Mouse (Mus musculus): ENCODE measurements around the gene Med12l.

The Med12l gene

DNA sequence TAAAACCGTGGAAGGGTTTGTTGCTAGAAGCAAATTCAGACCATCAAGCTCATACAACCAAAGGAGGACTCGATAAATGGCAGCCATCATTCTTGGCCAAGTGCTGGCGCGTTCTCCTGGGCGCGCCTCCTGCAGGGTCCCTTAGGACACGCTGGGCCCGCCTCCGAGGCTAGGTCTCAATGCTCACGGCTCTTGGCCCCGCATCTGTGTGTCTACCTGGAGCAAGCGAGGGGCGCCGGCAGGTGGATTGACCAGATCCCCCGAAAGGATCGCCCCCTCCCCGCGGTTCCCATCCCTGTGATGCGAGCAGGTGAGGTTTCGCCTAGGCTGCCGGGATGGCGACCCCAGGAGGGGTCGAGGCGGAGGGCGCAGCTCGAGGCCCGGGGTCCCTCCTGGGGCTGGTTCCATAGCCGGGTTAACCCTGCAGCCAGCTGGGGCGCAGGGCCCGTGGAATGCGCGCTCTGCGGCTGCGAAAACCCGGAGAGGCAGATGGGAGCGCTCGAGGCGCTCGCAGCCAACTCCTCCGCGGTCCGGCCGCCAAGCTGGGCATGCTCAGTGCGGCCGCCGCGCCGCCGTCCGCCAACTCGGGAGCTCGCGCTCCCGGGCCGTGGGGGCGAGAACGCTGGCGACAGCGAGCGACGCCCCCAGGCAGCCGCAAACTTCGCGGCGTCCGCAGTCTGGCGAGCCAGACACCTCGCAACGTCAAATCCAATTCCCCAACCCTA, at the start of gene Med12l:
Med12l (plus strand) TSS at position 555 of the 725 bp plus-strand sequence.
- peak; percentile 75 for DNase-seq (ENCODE audit: extremely low spot score)

DNA sequence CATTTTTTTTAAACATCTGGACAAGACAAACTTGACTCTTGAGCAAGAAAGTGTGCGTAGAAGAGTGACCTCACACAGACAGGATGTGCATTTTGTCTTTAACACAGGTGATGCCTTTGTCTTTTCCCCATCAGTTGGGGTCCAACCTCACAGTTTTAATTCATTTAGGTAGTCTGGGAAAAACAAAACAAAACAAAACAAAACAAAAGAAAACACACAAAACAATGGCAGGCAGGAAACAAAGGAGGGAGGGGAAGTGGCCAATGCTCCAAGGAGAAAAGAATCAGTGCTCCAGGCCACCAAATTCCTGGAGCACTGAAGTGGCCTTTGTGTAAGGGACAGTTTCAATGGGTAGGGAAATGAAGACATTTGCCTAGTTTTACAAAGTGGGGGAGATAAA, 44.5 kb upstream of the Med12l start:
- no peak for DNase-seq (ENCODE audit: extremely low spot score)

DNA sequence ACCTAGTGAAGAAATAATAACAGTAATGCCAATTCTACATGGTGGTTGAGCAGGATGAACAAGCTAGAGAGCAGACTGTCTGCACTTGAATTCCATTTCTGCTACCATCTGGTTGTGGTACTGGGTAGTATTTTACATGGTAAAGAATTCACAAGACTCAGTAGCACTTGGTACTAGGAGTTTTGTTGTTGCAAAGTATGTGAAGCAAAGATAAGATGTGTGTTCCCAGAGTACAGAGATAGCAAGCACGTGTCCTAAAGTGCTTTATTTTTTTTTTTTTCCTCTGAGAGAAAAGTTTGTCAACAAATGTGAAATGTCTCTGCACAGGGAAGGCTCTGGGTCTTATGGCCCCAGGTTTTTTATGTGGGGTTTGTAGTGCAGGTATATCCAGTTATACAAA, 28.2 kb upstream of the Med12l start:
- DNase-seq (ENCODE audit: extremely low spot score): no peak

DNA sequence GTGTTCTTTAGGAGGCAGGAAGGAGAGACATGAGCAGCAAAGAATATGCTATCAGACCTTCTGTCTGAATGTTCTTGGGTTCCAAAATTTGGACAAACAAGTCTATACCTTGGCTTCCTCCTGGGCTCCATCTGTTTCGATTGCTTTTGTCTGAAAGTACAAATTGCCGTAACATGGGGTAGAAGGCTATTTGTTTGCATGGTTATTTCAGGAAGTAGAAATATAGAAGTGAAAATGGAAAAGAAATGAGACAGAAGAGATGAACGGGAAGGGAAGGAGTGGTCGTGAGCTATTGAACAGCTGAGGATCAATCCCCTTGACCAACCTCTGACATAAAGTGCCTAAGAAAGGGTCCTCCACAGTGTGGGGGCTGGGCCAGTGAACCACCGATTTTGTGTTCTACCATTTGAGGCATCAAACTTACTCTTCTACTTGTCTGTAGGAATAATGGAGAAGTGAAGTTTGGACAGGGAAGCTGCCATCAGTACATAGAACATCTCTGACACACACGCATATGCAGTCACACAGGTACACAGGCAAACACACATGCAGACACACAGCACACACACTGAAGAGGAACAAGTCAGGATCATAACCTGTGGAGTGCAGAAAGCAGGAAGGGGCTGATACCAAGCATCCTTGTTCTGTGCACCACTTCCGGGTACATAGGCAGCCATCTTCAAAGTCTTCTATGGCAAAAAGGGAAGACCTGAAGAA, 27.6 kb upstream of the Med12l start:
- no peak for DNase-seq (ENCODE audit: extremely low spot score)

DNA sequence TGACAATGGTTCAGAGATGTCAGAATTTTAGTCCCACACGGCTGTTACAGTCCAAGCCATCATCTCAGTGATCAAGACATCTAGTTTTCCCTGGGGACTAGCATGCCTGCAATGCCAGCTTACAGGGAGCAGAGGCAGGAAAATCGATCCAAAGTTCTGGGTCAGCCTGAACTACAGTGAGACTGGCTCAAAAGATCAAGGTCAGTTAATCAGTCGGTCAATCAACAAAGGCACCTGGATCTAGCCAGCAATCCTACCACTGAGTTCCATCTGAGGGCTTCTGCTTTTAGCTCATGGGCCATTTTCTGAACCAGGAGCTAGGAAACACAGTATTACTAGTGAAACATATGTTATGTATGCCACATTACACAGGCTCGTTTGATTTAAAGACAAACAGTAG, 25.0 kb upstream of the Med12l start:
- no peak for DNase-seq (ENCODE audit: extremely low spot score)

DNA sequence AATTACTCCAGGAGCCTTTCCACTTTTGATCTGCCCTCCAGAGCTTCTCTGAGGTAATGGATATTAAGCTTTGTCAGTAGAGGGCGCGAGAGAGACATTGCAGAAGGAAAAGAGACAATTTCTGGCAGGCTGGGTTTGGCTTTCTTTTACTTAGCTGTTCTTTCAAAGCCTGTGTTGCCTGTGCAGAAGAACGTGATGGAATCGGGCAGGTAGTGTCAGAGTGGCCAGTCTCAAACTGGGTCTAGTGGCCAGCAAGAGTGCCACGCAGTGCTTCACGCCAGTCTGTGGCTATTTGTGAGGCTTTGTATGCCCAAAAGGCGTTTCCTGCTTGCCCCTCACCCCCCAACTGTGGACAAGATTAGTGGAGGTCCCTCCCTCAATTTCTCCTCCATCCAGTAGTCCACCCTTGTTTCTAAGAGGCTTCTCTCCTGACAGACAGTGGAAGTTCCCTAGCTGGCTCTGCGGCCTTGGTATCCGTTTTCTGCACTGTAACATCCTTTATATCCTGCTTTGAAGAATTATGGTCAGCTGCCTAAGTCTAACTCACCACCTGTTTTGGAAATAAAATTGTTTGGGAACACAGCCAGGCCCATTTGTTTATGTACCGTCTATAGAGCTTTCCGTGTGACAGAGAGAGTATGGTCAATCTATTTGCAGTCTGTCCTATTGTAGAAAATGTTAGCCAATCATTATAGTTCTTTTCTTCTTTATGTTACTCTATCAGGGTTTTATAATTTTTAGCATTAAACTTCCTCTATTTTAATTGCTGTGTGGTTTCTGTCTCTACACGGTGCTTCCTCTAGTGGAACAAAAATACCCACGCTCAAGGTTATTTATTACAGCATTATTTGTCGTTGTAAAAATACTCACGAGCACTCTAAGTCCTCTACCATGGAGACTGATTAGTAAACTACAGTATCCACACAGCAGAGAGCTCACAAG, 22.5 kb upstream of the Med12l start:
- DNase-seq (ENCODE audit: extremely low spot score): peak; percentile 72

DNA sequence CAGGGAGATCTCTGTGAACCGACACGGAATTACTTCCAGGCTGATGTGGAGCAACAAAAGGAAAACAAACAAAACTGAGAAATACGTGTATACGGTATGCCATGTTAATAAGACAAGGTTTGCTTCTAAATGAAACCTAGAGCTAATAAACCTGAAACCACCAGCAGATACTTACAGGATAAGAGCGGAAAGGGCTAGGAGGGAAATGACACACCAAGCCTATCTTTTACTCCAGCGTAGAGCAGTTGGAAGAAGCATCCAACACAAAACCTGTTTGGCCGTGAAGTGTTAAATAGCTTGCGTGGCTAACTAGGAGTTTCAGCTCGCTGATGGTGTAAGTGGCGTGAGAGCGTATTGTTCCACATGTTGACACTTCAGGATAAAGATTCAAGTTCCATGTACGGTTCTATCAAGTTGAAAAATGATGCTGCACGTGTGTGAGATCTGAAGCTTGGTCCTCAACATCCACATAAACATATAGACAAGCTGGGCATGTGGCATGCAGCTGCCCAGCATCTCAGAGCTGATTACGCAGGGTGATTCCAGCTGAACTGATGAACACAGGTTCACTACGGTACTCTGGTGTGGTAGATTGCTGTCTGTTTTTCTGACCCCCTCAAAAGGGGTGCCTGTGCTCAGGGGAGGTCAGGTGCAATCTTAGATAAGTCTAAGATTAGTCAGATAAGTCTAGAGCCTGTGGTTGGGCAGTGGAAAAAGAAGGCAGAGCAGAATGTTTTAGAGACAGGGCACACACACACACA, 21.6 kb upstream of the Med12l start:
- DNase-seq (ENCODE audit: extremely low spot score): no peak

DNA sequence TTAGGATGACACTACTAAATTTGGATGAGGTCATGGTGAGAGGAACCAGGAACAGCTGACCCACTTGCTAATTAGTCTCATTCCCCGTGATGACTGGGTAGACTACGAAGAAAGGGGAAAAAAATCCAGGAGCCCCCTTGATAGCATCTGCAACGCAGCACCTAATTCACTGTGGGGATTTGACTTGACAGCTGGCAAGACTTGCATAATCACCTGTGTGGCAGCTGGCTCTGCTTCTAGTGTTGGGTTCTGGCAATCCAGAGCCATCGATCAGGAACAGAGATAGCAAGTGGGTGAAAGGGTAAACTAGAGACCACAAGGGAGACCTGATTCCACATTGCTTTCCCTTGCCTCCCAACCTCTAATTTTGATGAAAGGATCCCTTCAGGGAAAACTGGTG, 19.8 kb upstream of the Med12l start:
- DNase-seq (ENCODE audit: extremely low spot score): no peak

DNA sequence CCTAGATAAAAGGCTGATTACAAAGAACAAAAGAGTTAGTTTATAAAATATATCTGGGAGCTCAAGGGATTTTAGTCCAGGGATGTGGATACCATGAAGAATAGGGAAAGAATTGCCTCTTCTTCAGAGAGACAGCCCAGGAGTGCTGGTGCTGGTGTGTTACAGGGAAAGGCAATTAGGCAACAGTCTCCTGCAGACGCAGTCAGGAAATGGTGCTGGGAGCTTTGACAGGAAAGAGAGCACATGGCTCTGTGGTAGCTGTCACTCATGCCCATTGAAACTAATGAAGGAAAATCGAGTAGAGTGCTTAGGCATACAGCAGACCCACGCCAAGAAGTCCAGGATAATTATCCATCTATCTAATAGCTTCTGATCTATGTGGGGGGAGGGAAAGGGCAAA, 16.3 kb upstream of the Med12l start:
- DNase-seq (ENCODE audit: extremely low spot score): no peak

DNA sequence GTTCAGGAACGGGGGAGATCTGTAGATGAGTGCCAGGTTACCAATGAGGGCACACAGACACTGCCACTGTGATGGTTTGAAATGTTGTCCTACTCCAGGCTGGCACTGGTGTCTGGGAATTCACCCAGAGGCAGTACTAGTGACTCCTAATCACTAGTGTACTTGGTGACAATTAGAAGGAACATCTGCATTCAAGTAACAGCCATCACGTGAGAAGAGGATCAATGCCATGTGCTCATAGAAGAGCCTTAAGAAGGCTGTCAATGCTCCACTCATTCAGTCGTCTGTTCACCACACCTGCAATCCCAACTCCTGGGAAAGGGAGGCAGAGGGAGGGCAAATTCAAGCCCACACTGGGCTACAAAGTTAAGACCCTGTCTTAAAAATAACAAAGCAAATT, 15.1 kb upstream of the Med12l start:
- DNase-seq (ENCODE audit: extremely low spot score): no peak

DNA sequence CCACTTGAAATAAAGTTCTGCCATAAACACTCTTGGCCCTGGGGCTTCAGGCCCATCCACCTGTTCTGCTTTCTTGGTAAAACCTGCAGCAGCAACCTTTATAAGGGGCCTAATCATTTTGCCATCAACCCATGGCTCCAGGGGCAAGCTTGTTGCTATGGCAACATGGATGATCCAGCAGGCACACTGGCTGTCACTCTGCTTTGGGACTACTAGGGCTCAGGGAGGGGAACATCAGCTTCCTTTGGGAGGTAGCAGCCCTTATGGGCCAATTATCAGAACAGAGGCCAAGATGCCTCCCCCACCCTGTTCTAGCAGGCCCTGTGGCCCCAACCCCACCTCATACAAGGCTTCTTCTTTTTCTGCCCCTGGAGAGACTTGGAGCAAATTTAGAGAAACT, 13.5 kb upstream of the Med12l start:
- no peak for DNase-seq (ENCODE audit: extremely low spot score)

DNA sequence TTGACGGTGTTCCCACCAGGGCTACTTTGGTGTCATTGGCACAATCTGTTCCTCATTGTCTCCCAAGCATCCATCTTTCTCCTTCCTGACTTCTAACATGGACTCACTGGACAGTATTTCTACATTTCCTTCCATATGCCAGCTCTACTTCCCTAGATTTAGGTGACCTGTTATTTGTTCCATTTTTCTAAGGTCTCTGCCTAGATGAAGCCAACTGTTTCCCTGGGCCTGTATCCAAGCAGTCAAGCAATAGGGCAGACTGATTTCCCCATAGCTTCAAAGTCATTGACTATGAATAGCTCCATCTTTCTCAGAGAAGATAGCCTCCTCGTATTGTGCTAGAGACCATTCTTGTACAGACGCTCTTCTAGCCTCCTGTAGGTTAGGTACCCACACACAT, 12.0 kb upstream of the Med12l start:
- no peak for DNase-seq (ENCODE audit: extremely low spot score)

DNA sequence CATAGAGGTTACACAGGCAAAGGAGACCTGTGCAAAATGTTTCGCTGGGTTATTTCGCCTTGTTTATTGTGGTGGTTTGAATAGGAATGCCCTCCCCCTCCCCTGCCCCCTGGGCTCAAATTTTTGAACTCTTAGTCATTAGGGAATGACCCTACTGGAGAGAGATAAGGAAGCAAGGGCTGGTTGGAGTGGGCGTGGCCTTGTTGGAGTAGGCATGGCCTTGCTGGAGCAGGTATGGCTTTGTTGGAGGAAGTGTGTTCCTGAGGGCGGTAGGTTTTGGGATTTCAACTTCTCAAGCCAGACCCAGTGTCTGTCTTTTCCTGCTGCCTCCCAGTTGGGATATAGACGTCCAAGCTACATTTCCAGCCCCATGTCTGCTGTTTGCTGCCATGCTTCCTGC, 1.9 kb upstream of the Med12l start:
- DNase-seq (ENCODE audit: extremely low spot score): no peak

DNA sequence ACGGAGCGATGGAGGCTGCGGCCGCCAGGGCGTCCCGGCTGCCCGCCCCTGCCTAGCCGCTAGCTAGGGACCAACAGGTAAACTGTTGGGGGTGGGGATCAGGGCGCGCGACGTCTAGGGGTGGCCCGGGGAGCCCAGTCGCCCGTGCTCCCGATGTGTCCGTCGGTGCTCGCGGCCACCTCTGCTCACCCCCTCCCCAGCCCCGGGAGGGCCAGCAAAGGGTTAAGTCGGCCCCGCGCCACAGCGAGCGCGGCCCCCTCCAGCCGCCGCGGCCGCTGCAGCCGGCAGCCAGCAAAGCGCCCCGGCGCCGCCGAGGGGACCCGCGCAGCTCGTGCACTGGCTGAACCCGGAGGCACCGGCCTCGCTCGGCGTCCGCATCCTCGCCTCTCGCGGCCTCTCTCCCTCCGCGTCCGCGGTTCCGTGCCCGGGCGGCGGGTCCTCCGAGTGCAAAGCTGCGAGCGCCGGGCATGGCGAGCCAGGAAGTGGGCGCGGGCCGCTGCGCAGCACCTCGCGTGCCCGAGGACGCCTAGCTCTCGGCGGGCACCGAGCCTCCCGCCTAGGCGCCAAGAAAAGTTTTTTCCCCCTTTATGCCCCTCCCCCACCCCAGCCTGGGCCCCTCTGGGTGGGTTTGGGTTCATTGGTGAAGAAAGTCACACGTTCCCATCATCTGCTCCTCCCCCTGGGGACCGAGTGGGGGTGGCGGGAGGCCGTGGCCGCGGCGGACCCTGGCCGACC, 538 bp downstream of the Med12l start:
- DNase-seq (ENCODE audit: extremely low spot score): peak; percentile 86

DNA sequence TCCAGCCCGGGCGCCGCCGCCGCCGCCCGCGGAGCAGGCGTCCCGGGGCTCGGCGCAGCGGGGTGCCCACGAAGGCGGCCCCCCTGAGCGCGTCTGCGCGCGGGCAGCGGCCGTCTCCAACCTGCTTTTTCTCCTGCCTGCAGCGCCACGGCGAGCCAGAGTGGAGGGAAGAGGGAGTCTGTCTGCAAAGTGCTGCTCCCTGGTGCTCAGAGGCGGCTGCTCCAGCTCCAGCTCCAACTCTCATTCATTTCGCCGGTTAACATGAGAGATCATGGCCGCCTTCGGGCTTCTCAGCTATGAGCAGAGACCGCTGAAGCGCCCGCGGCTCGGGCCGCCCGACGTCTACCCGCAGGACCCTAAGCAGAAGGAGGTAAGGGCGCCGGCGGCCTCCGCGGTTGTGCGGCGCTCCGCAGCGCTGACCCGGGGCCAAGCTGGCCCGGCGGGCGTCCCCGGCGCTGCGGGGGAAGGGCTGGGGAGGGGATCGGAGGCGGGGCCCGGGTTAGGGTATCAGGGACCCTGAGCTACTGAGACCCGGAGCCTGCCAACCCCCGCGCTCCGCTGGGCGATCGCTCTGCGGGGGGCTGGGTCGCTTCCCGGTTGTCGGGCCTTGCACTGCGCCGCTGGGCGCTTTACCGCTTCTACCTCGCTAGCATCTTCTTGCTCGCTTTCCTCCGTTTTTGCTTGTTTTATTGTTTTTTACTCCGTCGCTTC, 1.3 kb downstream of the Med12l start:
- DNase-seq (ENCODE audit: extremely low spot score): peak; percentile 81

DNA sequence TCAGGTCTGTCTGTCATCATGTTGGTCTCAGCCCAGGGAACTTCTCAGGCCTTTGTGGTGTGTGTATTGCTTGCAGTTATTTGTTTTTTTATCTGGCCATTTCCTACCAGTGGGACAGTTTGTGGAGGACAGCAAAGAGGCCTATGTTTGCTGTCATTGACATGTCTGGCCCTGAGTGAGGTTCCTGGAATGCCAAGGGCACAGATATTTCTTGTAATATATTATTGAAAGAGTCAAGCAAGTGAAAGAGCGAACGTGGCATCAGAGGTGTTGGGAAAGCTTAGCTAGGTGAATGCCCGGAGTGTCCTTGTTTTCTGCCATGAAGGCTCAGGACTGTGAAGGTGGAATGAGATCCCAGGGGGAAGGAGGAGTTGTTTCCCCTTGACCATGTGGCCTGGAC, 4.7 kb downstream of the Med12l start:
- DNase-seq (ENCODE audit: extremely low spot score): no peak

DNA sequence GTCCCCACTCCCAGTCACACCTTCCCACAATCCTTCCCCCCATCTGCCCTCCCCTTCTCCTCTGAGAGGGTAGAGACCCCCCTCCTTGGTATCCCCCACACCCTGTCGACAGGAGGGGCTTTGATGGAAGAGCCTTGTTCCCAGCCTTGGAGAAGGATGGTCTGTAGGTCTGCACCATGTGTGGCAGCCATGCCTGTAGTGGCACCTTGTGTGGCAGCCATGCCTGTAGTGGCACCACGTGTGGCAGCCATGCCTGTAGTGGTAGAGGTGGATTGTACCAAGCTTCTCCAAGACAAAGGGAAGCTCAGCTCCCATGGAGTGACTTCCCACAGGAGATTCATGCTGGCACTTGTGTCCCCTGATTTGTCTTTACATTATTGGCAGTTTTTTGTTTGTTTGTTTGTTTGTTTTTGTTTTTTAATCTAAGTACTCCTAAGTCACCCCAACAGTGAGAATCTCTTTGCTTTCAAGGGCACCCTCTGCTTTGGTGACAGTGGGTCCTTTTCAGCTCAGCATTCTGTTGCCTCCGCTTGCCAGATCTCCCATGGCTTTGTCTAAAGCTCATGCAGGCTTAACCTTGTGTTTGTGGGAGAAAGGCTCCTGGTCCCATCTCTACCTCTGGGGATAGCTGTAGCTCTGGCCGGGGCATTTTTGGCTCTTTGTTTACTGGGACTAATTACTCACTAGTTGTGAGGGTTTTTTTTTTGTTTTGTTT, 10.2 kb downstream of the Med12l start:
- DNase-seq (ENCODE audit: extremely low spot score): no peak

DNA sequence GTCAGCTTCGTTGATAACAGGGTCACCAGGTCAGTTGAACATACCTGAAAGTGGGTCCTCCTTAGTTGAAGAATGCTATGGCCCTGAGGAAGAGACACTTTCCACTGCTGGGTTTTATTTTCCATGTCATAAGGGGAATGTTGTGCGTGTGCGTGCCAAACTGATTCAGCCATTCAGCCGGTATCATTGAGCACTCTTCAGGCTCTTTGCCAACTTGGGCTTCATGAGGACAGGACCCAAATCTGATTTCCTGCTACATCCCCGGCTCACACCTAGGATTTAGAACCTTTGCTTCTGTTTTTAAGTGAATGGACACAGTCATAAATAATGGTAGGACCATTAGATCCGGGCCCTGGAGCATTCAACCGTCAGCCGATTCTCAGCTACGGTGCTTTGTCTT, 10.9 kb downstream of the Med12l start:
- DNase-seq (ENCODE audit: extremely low spot score): no peak

DNA sequence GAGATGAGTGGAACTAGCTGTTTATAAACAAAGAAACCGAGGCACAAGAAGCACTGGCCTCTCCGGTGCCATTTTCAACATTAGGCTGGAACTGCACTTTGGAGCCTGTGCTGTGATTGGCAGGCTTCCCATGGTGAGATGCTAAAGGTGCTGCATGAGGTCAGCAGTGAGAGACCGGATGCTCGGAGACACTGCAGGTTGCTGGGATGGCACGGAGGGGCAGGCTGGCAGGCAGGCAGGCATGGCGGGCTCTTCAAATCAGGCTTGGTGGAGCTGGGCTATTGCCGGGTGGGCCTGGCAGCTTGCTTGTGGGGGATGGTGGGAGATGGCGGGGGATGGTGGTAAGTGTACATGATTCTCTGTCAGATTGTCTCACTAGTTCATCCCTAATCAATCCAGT, 15.6 kb downstream of the Med12l start:
- no peak for DNase-seq (ENCODE audit: extremely low spot score)

DNA sequence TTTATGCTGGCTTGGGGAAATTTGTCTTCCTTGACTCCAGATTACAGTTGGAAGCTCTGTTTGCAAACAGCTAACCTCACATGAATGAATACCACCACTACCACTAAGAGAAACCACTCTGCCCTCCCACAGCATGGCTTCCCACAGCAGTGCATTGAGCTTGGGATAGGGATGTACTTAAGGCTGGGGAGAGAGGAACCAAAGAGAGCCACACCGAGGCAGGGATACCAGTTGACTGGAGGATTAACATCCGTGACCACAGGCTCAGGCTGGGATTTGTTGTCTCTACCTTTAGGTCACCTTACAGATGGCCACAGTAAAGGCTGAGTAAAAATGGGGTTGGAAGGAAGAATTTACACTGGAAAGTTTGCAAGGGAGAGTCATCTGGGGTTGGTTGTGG, 16.6 kb downstream of the Med12l start:
- DNase-seq (ENCODE audit: extremely low spot score): no peak

All from embryo, embryonic 9.5 days (tissue).